Mouse (Mus musculus) liver, adult 2 months (tissue): ENCODE data around the gene Slc13a3. TPM values are rescaled to one million over a fixed set of nuclear protein-coding genes. Genes with fewer than 3 reads are reported as not detected.
"Not testable (repeated sequence)": the region's sequence is repeated elsewhere in the genome, so short reads cannot be mapped to it uniquely, and the experiment has no call there.

Experiments used
- DNase-seq: peaks from one replicate; pipeline ENCODE4 v3.0.0-alpha.2; 2011; ENCODE audit warnings: low read depth, low spot score; ENCODE audit errors: extremely low read depth
- H3K27ac ChIP-seq: fragments of 200-500 bp; replicated peaks from 2 replicates; pipeline ENCODE4 v1.5.1; 2012; ENCODE audit warnings: low read depth, mild to moderate bottlenecking, control low read depth, inconsistent platforms, low read length; ENCODE audit not compliant: insufficient read depth
- H3K27me3 ChIP-seq: fragments of 200-500 bp; 2 replicates; pipeline ENCODE4 v1.6.1; 2012; ENCODE audit warnings: mild to moderate bottlenecking, moderate library complexity, low read length, inconsistent platforms; ENCODE audit not compliant: control insufficient read depth, insufficient read depth
- H3K36me3 ChIP-seq: fragments of 200-500 bp; 2 replicates; pipeline ENCODE4 v1.6.1; 2012; ENCODE audit warnings: low read length, inconsistent platforms; ENCODE audit not compliant: control insufficient read depth, insufficient read depth
- H3K4me1 ChIP-seq: fragments of 200-500 bp; 2 replicates; pipeline ENCODE4 v1.6.1; 2011; ENCODE audit warnings: low read length; ENCODE audit not compliant: control insufficient read depth, insufficient read depth
- H3K4me3 ChIP-seq: fragments of 200-500 bp; 2 replicates; pipeline ENCODE4 v1.5.1; 2011; ENCODE audit warnings: low read depth, mild to moderate bottlenecking, control low read depth, low read length, moderate library complexity; ENCODE audit not compliant: insufficient read depth
- H3K79me2 ChIP-seq: fragments of 200-500 bp; 2 replicates; pipeline ENCODE4 v1.6.1; 2012; ENCODE audit warnings: inconsistent platforms, mild to moderate bottlenecking, low read length, moderate library complexity; ENCODE audit not compliant: control insufficient read depth, insufficient read depth
- H3K9ac ChIP-seq: fragments of 200-500 bp; 2 replicates; pipeline ENCODE4 v1.6.1; 2012; ENCODE audit warnings: low read depth, mild to moderate bottlenecking, control low read depth, inconsistent platforms, low read length
- CTCF ChIP-seq: fragments of 200-500 bp; IDR thresholded peaks from 2 replicates; pipeline ENCODE4 v1.5.1; 2011; ENCODE audit warnings: low read depth, low read length, control low read depth
- POLR2A ChIP-seq: fragments of 200-500 bp; IDR thresholded peaks from 2 replicates; pipeline ENCODE4 v1.6.1; 2011; ENCODE audit warnings: low read length, control low read depth; ENCODE audit not compliant: insufficient read depth; ENCODE audit errors: extremely low read depth
- WGBS: fragments of 180-500 bp; shearing (Covaris S2); methylation state at CpG from one replicate; pipeline ENCODE4 v1.1.7; 2018; 5-methylcytosine and 5-hydroxymethylcytosine counted together
- polyA plus RNA-seq: library from polyadenylated mRNA; depleted of rRNA; stranded (reverse); fragments of >200 nt; gene quantifications from 2 replicates; pipeline ENCODE4 v1.2.3, GENCODE M21; 2012; rRNA removed
- total RNA-seq: library from RNA; depleted of rRNA; stranded (reverse); fragments of >200 nt; gene quantifications from 2 replicates; pipeline ENCODE4 v1.2.3, GENCODE M21; 2014; rRNA removed

Gene Slc13a3
- total RNA-seq, result 8.2 and 8.3 TPM in 2 replicates
- 16.1 and 28.1 TPM in 2 replicates for polyA plus RNA-seq

- Histone ChIP-seq H3K79me2 (no peaks in the 10 kb centered on the region), H3K4me3 (peak within 1 kb of the TSS; percentile 39; the same call in 1 of the 2 replicates), H3K27ac (no peak within 1 kb of the TSS), H3K9ac (peak within 1 kb of the TSS; percentile 37), H3K27me3 (no peaks in the 10 kb centered on the region; the same call in 1 of the 2 replicates), H3K36me3 (no peaks in the 10 kb centered on the region), H3K4me1 (no peaks in the 10 kb centered on the region)
- DNase-seq, result no peak
- 1% methylated on average over 34 of the region's 35 CpGs for WGBS
- TF ChIP-seq CTCF (no peak), POLR2A (no peak)
These were observed at the start of gene Slc13a3 for GRCm38 (mm10) chr2:165473003-165473402. Slc13a3 (minus strand) TSS chr2:165473230.

GRCm38 (mm10) chr2:165515178-165515728, 42.2 kb upstream of the Slc13a3 start:
- no peaks in the 10 kb centered on the region for H3K27me3 ChIP-seq
- no peaks in the 10 kb centered on the region for H3K36me3 ChIP-seq
- H3K4me1 ChIP-seq, result no peaks in the 10 kb centered on the region
- H3K4me3 ChIP-seq, result no peak overlapping the region
- TF ChIP-seq CTCF, result peak; percentile 23; the same call in 1 of the 2 replicates
- no peak for TF ChIP-seq POLR2A
- no peak overlapping the region for H3K27ac ChIP-seq
- 64% methylated on average over 20 of the region's 20 CpGs for whole genome bisulfite sequencing
- DNase-seq, result peak; percentile 74
- no peaks in the 10 kb centered on the region for H3K79me2 ChIP-seq
- no peak overlapping the region for H3K9ac ChIP-seq

DNA sequence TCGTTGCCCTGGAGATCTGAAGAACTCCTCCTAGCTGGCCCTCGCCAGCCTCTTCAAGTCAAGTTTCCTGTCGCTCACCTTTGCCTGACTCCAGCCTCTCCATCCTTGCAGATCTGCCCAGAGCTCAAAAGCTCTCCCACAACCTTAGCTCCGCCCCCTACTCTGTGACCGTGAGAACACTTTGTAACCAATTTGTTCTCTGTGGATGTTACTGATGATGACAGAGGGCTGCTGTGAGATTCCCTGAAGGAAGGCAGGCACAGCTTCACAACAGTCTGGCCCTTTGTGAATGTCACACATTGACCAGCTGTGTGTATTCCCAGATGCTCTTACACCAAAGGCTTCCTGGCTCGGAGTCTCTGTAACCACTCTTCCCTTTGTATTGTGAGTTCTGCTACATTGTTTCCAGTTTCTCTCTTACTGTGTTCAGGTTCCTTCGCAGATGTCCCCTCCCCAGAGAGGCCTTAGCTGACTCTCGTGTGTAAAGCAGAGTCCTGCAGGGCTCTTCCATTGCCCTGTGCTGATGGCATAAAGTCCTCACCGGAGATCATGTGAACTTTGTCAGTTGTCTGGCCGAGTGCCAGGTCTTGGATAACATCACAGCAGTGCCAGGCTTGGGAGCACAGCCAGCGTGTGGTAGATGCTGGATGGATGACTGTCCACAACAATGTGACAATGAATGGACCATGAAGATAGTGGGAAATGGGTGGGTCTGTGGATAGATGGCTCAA, 40.0 kb upstream of the Slc13a3 start:
- Histone ChIP-seq H3K27me3 (no peaks in the 10 kb centered on the region), H3K4me3 (no peak overlapping the region), H3K27ac (no peak overlapping the region), H3K4me1 (no peaks in the 10 kb centered on the region), H3K79me2 (no peaks in the 10 kb centered on the region), H3K9ac (no peak overlapping the region), H3K36me3 (no peaks in the 10 kb centered on the region)
- 29% methylated on average over 11 of the region's 11 CpGs for WGBS
- TF ChIP-seq CTCF, result no peak
- TF ChIP-seq POLR2A, result no peak
- peak; percentile 70 for DNase-seq

- Histone ChIP-seq H3K36me3 (no peaks in the 10 kb centered on the region), H3K4me1 (no peaks in the 10 kb centered on the region), H3K4me3 (no peak overlapping the region), H3K27me3 (no peaks in the 10 kb centered on the region), H3K9ac (no peak overlapping the region), H3K27ac (no peak overlapping the region), H3K79me2 (no peaks in the 10 kb centered on the region)
- no peak for TF ChIP-seq CTCF
- no peak for TF ChIP-seq POLR2A
- DNase-seq, result no peak
- WGBS, result 55% methylated on average over 7 of the region's 7 CpGs
These were observed 39.4 kb upstream of the Slc13a3 start for GRCm38 (mm10) chr2:165512426-165512825.

DNA sequence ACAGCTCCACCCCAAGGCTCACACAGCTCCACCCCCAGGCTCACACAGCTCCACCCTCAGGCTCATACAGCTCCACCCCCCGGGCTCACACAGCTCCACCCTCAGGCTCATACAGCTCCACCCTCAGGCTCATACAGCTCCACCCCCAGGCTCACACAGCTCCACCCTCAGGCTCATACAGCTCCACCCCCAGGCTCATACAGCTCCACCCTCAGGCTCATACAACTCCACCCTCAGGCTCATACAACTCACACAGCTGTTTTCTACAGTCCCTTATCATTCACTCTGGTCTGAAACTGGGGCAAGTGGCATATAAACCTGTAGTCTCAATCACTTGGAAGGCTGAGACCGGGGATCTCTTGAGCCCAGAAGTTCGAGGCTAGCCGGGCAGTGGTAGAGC, 38.5 kb upstream of the Slc13a3 start:
- not testable (repeated sequence) for H3K79me2 ChIP-seq, H3K36me3 ChIP-seq, H3K27ac ChIP-seq, DNase-seq, H3K4me3 ChIP-seq, H3K9ac ChIP-seq, H3K27me3 ChIP-seq, H3K4me1 ChIP-seq
- WGBS, result 85% methylated on average over 4 of the region's 4 CpGs

GRCm38 (mm10) chr2:165510914-165511458, 38.0 kb upstream of the Slc13a3 start:
- not testable (repeated sequence) for H3K4me3 ChIP-seq, H3K79me2 ChIP-seq, H3K27ac ChIP-seq, H3K27me3 ChIP-seq, H3K36me3 ChIP-seq, H3K4me1 ChIP-seq, DNase-seq, H3K9ac ChIP-seq
- 93% methylated on average over 2 of the region's 2 CpGs for WGBS
